Mouse (Mus musculus): ENCODE data around the gene Ssu2. TPM values are rescaled to one million over a fixed set of nuclear protein-coding genes. Genes with fewer than 3 reads are reported as not detected.

Ssu2 gene
- not detected in 2 replicates for total RNA-seq (2017)

DNA sequence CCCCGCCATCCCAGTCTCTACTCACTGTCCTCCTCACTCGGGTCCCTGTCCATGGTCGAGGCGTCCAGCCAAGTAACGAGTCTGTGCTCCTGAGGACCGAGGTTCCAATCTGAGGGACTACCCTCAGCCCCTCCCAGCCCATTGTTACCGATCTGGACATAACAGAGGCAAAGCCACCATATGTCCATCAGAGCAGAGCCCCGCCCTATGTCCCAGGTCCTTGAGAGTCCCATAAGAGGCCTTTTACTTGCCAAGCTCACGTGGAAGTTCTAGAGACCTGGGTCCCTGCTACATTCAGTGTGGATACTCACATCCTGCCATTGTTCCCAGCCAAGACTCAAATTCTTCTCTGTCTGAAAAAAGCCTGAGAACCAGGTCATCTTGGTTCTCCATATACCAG lies at the start of gene Ssu2:
Gene Ssu2 (minus strand): TSS at position 77 of the 400 bp plus-strand sequence.
- ATAC-seq (replicated peaks; ENCODE audit: low read depth, poor library complexity, severe bottlenecking) = no peak

DNA sequence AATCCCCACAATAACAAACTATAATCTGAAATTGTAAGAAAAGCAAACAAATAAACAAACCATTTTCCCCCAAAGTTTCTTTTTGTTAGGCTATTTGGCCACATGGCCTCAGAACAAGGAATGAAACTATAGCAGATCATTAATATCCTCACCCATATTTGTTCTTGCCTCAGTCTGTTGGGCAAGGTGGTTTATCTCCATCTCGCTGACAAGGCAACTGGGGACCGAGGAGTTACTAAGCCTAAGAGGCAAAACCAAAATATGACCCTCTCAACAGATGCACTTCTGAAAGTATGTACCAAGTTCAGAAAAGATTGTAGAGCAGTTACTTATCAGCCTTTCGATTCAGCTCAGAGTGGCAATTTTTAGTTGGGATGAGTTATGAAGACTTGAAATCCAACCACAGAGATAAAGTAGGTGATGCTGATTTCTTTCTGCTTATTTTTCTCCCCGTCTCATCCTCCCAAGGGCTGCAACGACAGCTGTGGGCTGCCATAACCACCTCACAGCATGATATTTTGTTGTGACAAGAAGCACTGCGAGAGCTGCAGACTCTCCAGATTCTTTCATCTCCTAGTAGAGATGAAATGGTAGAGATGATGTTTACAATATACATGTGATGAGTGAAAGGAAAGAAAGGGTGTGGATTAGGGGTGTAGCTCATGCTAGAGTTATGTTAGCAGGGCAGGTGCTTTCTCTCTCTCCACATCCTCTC lies 38.4 kb upstream of the Ssu2 start:
- no peak for ATAC-seq (replicated peaks; ENCODE audit: low read depth, poor library complexity, severe bottlenecking)

DNA sequence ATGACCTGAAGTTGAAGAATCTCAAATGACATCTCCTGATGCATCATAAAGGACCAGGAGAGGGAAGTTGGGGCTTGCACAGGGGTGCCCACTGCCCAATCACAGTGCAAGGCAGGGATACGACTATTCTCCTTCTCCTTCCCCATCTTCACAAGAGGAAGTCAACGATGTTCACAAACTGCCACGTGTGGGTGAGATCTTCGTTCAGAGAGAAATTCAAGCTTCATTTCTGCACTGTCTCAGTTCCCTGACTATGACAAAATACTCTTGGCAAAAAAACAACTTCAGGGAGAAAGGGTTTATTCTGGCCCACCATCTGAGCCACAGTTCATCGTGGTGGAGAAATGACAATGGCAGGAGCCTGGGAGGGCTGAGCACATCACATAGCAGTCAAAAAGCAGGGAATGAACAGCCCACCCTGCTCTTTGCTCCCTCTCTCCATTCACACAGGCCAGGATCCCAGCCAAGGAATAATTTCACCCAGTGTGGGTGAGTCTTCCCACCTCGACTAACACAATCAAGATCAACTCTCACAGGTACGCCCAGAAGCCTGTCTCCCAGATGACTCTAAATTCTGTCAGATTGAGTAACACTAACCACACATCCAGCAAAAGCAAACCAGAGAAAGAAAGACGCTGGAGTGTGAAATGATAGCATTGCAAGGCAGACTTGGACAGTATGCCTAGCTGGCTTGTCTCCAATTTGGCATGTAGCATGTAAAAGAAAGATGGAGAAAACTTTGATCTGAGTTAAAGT lies 36.1 kb upstream of the Ssu2 start:
- no peak for ATAC-seq (replicated peaks; ENCODE audit: low read depth, poor library complexity, severe bottlenecking)

DNA sequence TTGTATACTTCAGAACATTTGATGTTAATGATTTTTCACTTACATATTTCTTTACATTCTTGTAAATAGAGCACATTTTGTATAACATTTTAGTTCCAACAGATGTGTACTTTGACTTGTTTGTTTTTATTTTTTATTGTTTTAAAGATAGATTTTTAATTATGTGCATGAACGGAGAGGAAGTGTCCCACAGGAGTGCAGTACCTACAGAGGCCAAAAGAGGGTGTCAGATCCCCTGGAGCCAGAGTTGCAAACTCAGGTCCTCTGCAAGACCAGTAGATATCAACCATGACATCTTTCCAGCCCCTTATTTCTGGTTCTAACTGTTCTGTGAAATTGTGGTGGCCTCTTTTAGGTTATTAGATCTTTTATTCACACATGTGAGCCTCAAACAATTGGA lies 33.1 kb upstream of the Ssu2 start:
- no peak for ATAC-seq (replicated peaks; ENCODE audit: low read depth, poor library complexity, severe bottlenecking)

DNA sequence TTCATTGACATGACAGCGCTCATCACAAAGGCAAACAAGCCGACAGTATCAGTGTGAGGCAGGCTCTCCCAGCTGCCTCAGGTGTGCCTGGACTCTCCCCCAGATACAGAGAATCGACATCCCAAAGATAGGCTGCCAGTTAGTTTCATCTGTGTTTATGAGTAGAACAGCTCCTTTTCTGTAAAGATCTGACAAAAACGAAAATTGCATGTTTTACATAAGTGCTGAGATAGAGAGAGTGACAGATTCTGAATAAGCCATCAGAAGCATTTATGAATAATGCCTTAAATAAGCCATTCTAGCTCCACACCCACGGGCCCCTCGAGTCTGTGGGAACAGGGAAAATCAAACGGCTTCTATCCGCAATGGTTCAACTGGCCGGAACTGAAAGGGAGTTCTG lies 31.5 kb upstream of the Ssu2 start:
- no peak for ATAC-seq (replicated peaks; ENCODE audit: low read depth, poor library complexity, severe bottlenecking)

DNA sequence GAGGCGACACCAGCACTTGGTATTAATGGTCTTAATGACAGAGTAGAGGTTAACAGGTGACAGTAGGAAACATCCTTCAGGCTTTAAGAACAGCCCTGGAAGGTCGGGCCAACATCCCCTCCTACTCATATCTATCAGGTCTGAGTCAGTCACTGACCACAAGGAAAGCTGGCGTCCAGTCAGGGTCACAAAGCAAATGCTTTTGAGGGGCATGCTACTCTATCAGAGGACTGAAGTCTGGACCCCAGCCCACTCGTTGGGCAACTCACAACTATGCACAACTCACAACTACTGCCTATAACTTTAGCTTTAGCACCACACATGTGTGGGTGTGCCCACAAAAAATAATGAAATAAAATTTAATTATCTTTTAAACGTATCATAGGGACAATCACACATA lies 16.3 kb upstream of the Ssu2 start:
- ATAC-seq (replicated peaks; ENCODE audit: low read depth, poor library complexity, severe bottlenecking) = no peak

DNA sequence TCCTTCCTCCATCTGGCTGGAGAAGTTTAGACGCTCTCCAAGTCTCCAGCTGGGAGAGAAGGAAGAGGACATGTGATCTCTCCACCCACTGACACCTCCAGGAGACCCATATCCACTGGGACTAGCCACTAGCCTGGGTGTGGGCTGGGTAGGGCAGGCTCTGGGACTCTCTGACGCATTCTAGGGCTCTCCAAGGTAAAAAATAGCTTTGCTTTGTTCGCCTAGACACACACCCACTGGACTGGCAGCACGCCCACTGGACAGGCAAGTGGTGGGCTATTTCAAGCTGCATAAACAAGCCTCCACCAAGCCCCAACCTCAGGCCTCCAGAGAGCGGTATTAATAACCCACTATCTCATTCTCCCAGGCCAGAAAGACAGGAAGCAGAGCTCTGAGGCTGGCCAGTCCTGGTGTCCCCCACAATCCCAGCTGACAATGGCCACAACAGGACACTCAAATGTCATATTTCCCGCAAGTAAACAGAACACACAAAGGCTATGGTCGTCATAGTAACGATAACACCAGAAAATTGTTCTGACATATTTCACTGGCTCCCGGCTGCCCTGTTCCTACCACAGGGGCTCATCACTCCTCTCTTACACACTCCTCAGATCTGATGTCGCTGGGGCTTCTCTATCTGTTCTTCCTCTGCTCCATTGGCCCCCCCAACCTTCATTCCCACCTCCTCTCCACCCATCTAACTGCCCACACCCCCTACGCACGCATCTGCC lies 14.3 kb upstream of the Ssu2 start:
- ATAC-seq (replicated peaks; ENCODE audit: low read depth, poor library complexity, severe bottlenecking) = peak; percentile 82

DNA sequence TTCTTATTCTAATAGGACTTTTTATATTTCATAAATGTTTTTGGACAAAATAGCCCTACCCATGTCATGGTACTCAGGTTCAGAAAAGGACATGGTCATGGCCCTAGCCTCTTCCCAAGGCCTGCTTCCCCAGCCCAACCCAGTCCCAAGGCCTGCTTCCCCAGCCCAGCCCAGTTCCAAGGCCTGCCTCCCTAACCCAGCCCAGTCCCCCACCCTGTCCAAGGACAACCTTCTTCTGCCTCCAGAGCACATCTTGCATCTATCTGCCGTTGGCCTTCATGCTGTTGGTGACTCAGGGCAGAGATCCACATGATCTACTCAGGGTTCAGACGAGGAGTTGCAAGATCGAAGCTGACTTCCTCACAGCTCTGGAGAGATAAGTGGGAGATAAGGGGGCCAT lies 9.5 kb upstream of the Ssu2 start:
- 0 out of 2 replicates have a peak, but pooled peaks have one; percentile 16 for ATAC-seq (replicated peaks; ENCODE audit: low read depth, poor library complexity, severe bottlenecking)

DNA sequence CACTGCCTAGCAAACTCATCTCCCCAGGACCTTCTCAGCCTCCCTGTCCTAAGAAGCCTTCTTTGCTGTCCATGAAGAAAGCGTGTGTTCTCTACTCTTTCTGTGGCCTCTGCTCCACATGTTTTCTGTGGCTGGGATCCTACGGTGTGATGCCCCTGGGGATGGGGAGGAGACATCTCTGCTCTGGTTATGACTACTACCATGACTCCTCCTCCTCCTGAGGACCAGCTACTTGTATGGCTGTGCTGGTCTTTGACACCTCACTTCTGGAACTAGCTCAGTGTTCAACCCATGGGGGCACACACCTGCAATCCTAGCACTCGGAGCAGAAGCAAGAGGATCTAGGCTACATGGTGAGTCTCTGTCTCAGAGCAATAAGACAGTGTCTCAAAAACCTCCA lies 8.5 kb upstream of the Ssu2 start:
- ATAC-seq (replicated peaks; ENCODE audit: low read depth, poor library complexity, severe bottlenecking) = no peak

DNA sequence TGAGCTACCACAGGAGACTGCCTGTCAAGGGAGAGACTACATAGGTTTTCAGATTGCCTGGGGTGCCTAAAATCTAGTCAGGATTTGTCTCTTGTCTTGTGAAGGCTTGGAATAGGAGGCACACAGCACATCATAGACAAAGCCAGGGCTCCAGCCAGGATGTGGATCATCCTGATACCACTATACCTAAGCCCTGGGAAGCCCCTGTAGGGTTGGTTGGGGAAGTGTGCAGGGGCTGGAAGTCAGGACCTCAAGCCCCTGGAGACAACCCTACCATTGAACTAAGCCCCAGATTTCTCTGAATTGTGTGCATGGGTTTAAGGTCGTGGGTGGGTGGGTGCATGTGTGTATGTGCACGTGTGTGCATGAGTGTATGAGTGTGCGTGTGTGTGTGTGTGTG lies 562 bp upstream of the Ssu2 start:
- ATAC-seq (replicated peaks; ENCODE audit: low read depth, poor library complexity, severe bottlenecking) = no peak

DNA sequence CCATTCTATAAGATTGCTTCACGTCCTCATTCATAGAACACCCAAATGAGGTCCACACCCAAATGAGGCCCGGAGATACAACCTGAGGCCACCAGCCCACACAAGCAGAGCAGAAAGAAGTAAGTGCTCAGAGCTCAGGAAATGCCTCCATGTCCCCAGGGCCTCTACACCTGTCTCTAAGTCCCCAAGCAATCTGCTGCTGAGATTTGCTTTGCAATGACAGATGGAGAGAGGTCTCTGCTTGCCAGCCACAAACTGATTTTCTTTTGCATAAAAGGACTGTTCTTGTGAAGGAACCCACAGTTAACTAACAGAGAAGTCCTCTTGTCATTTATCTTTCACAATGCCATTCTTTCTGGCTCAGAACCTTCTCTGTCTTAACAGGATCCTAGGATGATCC lies 1.6 kb downstream of the Ssu2 start:
- no peak for ATAC-seq (replicated peaks; ENCODE audit: low read depth, poor library complexity, severe bottlenecking)

DNA sequence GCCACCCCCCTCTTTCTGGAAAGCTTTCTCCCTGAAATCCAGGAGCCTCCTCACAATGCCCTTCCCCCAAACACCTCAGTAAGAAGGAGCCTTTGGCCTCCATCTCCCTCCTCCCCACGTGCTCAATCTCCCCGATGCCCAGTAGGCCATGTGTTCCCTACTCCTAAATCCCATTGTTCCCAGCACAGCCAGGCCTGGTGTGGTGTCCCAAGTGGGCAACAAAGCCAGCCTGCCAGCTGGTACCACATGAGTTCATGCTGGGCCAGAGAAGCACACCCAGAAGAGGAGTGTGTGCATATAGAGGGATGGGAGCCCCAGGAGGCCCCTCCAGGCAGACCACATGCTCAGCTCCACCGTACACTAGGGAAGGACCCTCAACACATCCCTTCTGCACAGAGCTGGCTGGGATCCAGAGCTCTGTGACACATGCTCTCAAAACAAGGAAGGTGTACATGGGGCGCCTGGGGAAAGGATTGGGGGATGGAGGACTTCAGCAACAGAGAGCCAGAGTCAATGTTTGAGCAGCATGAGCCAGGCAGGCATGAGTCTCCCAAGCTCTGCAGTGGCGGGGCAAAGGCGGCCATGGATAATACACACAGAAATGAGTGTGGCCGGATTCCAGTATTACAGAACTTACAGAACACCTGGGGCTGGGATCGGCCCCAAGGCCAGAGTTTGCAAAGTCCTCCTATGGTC lies 4.7 kb downstream of the Ssu2 start:
- ATAC-seq (replicated peaks; ENCODE audit: low read depth, poor library complexity, severe bottlenecking) = no peak

DNA sequence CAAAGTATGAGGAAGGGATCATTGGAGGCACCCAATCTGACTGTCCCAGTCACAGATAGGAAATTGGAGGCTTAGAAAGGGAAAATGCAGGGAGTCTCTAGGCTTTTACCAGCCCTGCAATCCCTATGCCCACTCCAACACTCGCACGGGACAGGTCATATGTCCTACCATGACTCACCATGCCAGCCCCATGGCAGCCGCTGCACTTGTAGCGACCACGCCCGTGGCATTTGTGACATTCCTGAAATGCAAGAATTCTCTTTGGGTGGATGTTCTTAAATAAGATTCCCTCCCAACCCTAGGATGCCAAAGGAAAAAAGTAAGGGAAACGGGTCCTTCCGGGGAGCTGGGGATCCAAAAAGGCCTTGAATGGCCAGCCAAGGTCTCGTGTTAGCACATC lies 8.8 kb downstream of the Ssu2 start:
- no peak for ATAC-seq (replicated peaks; ENCODE audit: low read depth, poor library complexity, severe bottlenecking)

DNA sequence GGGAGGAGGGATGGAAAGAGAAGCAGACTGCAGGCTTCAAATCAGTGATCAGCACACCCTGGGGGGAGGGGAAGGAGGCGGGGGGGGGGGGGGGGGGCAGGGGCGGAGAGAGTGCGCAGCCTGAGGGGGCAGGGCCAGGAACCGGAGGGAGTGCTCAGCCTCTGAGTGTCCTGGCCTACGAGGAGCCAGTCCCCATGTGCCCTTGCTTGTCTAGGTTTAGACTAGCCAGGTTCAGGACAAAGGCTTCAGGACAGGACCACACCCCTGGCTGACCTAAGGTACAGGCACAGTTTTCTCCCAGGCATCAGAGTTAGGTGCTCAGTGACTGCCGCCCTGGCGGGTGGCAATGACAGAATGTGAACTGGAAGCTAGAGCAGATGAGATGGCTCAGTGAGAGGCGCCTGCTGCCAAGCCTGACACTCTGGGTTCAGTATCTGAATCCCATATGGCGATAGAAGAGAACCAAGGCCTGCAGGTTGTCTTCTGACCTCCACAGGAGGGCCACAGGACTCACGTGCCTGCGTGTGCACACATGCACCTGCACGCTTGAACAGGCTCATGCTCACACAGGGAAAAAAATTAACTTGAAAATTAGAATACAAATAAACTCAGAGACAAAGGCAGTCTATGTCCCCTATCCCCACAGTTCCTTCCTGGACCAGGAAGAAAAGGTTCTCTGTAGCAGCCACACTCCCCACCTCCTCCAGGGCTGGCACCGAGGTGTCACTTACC lies 12.0 kb downstream of the Ssu2 start:
- no peak for ATAC-seq (replicated peaks; ENCODE audit: low read depth, poor library complexity, severe bottlenecking)

DNA sequence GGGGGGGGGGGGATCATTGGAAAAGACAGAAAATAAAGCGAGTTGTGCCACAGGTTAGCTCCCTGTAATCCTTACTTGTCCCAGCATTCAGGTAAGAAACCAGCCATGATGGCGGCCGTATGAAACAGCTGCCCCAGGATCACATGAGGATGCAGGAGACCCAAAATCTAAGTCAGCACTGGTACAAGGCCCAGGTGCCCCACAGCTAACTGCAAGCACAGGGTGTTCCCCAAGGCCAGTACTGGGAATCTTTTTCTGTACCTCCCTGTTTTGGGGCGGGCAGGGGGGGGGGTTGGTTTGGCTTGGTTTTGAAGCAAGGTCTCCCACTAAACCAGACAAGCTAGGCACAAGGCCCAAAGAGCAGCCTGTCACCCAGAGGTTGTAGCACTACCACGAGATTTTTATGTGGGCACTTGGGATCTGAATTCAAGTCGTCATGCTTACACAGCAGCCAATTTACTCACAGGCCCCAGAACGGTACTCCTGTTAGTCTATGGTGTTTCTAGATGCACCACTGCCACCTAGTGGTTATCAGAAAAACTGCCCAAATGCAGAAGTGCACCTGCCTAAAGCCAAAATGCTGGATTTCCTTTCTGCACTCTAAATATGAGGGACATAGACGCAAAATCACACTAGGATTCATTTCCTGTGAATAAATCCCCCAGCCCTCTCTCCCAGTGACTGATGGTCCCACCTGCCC lies 13.8 kb downstream of the Ssu2 start:
- peak; percentile 85 for ATAC-seq (replicated peaks; ENCODE audit: low read depth, poor library complexity, severe bottlenecking)

DNA sequence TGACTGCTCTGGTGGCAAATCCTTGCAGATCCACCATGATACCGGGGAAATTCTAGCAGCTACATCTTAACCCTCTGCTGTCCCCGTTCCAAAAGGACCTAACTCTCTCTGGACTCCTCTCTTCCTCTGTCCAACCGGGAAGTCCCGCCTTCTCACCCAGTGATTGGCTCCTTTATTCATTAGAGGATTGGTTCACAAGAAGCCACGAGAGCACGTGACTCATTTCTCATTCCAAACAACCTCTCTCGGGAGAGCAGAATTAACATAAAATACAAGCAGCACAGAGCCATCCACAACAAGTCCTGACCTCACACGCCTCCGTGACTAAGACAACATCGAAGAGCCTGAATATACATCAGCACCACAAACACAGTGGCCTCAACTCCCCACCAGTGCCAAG lies 22.5 kb downstream of the Ssu2 start:
- ATAC-seq (replicated peaks; ENCODE audit: low read depth, poor library complexity, severe bottlenecking) = no peak

DNA sequence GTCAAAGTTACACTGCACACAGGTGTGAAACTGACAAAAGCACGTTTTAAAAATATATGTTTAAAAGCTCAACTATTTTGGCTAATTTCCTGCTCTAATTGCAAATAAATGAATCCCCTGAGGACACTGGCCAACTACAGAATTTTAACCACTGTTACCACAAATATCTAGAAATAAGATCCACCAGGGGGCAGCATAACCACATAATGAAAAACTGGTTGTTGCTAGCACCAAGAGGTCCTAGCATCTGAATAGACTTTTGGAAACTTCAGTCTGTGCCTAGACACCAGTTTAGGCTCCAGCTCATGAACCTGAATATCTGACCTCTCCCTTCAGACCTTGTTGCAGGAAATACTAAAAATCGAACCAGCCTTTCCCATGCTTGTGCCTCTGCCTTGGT lies 23.2 kb downstream of the Ssu2 start:
- peak; percentile 66; the same call in 1 of the 2 replicates for ATAC-seq (replicated peaks; ENCODE audit: low read depth, poor library complexity, severe bottlenecking)

DNA sequence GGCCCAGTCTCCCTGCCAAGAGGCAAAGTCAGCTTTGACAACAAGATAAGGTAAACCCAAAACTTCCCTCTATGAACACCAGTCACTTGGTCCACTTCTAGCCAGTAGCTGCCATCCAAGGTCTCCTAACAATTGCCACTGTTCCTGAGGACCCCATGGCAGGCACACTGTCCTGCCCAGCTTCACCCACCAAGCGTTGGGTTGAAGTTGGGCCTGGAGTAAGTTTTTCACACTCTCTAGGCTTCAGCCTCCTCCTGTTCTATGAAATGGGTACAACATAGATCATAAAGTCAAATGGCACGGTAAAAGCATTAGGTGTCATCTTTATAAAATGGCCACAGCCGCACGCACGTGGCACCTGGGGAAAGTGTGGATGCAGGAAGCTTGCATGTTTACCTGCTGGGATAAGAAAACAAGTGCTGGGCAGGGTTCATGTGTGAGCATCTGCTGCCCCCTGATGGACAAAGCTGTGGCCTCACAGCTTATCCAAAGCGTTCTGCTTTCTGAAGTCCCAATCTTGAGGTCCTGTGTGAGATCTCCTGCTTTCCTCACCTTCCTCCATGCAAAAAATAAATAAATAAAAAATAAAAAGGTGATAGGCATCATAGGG lies 25.4 kb downstream of the Ssu2 start:
- ATAC-seq (replicated peaks; ENCODE audit: low read depth, poor library complexity, severe bottlenecking) = peak; percentile 74

DNA sequence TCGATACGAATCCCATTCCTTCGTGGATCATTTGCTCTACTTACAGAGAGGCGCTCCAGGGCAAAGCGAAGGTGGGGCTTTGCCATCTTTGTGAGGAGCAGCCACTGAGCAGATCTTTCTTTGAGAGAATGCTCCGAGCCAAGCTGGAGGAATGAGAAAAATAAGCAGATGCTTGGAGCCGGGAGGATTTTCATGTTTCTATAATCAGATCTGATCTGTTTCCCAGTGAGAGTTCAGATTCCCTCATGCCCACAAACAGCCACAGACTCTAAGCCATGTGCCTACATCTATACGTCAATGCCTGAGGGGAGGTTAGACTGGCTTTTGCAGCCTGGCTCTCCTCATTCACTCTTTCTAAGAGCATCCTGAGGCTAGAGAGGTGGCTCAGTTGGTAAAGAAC lies 27.1 kb downstream of the Ssu2 start:
- no peak for ATAC-seq (replicated peaks; ENCODE audit: low read depth, poor library complexity, severe bottlenecking)

Measured in common myeloid progenitor, adult 5-6 weeks (primary cell).